Mouse (Mus musculus) hematopoietic multipotent progenitor cell, adult 10-12 weeks (in vitro differentiated cells): ENCODE data around the gene Ttll3. TPM values are rescaled to one million over a fixed set of nuclear protein-coding genes. Genes with fewer than 3 reads are reported as not detected.

Source experiments
- polyA plus RNA-seq: library from polyadenylated mRNA; stranded (reverse); fragments of >175 nt; gene quantifications from 2 replicates; pipeline ENCODE4 v1.2.3, GENCODE M21; 2012; ENCODE audit warnings: low replicate concordance

Gene Ttll3
- polyA plus RNA-seq: 18.3 and 25.1 TPM in 2 replicates

DNA sequence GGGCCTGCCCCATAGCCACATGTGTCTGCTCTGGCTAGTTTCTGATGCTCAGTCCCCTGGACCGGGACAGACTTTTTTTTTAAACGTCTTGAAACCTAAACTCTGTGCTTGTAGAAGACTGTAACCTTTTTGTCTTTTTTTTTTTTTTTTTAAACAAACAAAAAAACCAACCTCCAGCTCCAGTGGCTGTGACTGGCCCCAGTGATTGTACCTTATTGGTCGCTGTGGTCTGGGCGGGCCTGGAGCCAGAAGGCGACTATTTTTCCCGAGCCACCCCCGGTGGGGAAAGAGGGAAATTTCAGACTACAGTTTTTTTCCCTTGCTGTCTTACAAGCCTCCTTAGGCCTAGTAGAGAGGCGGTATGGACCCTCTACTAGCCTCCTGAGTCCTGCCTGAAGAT, at the start of gene Ttll3:
Gene Ttll3, plus strand, starts transcription at position 301 of the 400 bp plus-strand sequence.

GRCm38 (mm10) chr6:113343177-113344092, 45.6 kb upstream of the Ttll3 start, which contains the start of gene Camk1:
Gene Camk1, minus strand, starts transcription at chr6:113343984.

GRCm38 (mm10) chr6:113377496-113378385, 11.3 kb upstream of the Ttll3 start, which contains the start of the genes Tada3 and Arpc4:
Gene Tada3, minus strand, starts transcription at chr6:113377883.
Gene Arpc4, plus strand, starts transcription at chr6:113378115.

GRCm38 (mm10) chr6:113419199-113419587, 30.1 kb downstream of the Ttll3 start, which contains the start of gene Rpusd3:
Gene Rpusd3, minus strand, starts transcription at chr6:113419340.

GRCm38 (mm10) chr6:113435664-113436205, 46.7 kb downstream of the Ttll3 start, which contains the start of gene Cidec:
Gene Cidec, minus strand, starts transcription at chr6:113435760.

GRCm38 (mm10) chr6:113442442-113443090, 53.5 kb downstream of the Ttll3 start, which contains the start of gene Jagn1:
Gene Jagn1, plus strand, starts transcription at chr6:113442569.

DNA sequence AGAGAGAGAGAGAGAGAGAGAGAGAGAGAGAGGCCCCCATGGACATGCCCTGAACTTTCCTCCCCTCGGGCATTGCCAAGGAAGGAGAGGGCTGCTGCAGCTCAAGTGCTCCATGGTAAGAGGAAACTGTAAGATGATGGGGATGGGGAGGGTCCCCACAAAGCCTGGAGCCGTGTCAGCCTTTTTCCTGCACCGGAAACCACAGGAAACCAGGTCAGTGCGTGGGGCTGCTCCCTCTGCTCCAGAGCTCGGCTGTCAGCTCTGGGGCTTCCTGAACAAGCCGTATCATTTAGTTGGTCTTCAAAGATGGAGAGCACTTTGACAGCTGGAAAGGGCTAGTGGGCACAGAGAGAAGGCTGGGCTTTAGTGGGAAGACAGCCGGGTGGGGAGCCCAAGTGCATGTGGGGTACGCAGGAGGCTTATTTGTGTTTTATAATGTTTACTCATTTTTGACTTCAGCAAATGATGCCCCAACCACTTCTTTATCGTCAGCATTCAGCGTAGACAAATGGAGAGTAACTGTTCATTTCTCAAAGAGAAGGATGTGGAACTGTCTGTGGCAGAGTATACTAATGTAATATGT, 69.0 kb downstream of the Ttll3 start, which contains the start of gene Il17re:
Gene Il17re, plus strand, starts transcription at position 533 of the 583 bp plus-strand sequence.

Other genes starting within 250 kb of the Ttll3 start
- 0.16 and 0.20 TPM in 2 replicates for gene Lhfpl4, start 193.9 kb upstream of the Ttll3 start, polyA plus RNA-seq
- gene Mtmr14, start 151.4 kb upstream of the Ttll3 start, polyA plus RNA-seq: 88.1 and 106 TPM in 2 replicates
- 0.08 and 0.11 TPM in 2 replicates for gene Cpne9, start 107.0 kb upstream of the Ttll3 start, polyA plus RNA-seq
- 36.5 and 95.3 TPM in 2 replicates for gene Brpf1, start 82.1 kb upstream of the Ttll3 start, polyA plus RNA-seq
- 8.4 and 10.8 TPM in 2 replicates for gene Ogg1, start 62.3 kb upstream of the Ttll3 start, polyA plus RNA-seq
- gene Camk1, start 45.3 kb upstream of the Ttll3 start, polyA plus RNA-seq: 8.6 and 13.3 TPM in 2 replicates
- 44.8 and 81.1 TPM in 2 replicates for gene Tada3, start 11.4 kb upstream of the Ttll3 start, polyA plus RNA-seq
- gene Arpc4, start 11.1 kb upstream of the Ttll3 start, polyA plus RNA-seq: 255 and 685 TPM in 2 replicates
- 78.3 and 88.5 TPM in 2 replicates for gene Rpusd3, start 30.1 kb downstream of the Ttll3 start, polyA plus RNA-seq
- gene Cidec, start 46.5 kb downstream of the Ttll3 start, polyA plus RNA-seq: not detected in 2 replicates
- 7.8 and 9.2 TPM in 2 replicates for gene Jagn1, start 53.3 kb downstream of the Ttll3 start, polyA plus RNA-seq
- gene Il17re, start 69.2 kb downstream of the Ttll3 start, polyA plus RNA-seq: 0.45 and 1.00 TPM in 2 replicates
- gene Il17rc, start 82.2 kb downstream of the Ttll3 start, polyA plus RNA-seq: 0.68 and 1.3 TPM in 2 replicates
- 24.9 and 25.5 TPM in 2 replicates for gene Creld1, start 94.0 kb downstream of the Ttll3 start, polyA plus RNA-seq
- 0.06 and 0.38 TPM in 2 replicates for gene Prrt3, start 112.7 kb downstream of the Ttll3 start, polyA plus RNA-seq
- gene Emc3, start 142.4 kb downstream of the Ttll3 start, polyA plus RNA-seq: 23.9 and 78.7 TPM in 2 replicates
- 0.29 and 0.49 TPM in 2 replicates for gene Fancd2, start 142.4 kb downstream of the Ttll3 start, polyA plus RNA-seq
- gene Fancd2os, start 211.5 kb downstream of the Ttll3 start, polyA plus RNA-seq: not detected in 2 replicates
- gene Brk1, start 215.5 kb downstream of the Ttll3 start, polyA plus RNA-seq: 24.5 and 57.9 TPM in 2 replicates
- 8.2 and 21.3 TPM in 2 replicates for gene Vhl, start 234.7 kb downstream of the Ttll3 start, polyA plus RNA-seq
- gene Irak2, start 249.2 kb downstream of the Ttll3 start, polyA plus RNA-seq: 79.5 and 135 TPM in 2 replicates